Mouse (Mus musculus): Measurements from ENCODE around the gene Mdc1. TPM values are rescaled to one million over a fixed set of nuclear protein-coding genes. Genes with fewer than 3 reads are reported as not detected.

Mdc1 gene
- 12.7 TPM for polyA plus RNA-seq (2014; fragmentation: Illumina TruSeq; extraction: RNeasy Lipid Tissue Mini Kit (QIAGEN cat#74804); ENCODE audit: low read depth, low replicate concordance)

DNA sequence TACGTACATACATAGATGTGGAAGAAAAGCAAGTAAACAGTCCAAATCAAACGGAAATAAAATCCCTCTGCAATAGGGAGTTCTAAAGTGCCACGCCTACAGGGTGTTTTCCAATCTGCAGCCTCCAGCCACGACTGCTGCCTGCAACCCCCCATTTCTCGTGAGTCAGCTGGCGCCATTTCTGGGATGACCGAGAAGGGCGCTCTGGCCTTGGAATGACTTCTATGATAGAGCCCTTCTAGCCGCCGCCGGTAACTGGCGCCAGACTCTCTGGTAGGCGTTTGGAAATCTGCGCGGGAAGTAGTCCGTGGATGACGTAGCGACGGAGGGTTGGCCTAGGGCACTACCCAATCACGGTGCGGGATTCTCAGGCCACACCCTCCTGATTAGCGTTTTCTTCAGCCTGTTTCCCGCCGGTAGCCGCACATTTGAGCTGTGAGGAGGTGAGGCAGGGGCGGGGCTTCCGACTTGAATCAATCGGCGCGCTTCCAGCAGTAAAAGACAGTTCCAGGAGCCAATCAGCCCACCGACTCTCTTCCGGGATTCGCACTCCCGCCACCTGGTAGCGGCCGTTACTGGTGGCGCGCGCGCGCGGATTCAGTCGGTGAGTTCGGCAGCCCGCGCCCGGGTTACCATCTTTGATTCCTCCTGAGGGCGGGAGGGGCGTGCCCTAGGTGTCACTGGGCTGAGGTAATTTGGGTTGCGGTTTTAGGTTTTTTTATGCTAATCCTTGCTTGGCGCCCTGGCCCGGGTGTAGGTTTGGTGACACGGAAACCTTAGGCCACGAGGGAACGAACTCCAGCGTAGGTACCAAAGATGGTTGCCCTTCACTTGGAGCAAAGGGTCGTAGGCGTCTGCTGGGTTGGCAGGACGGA is at the start of gene Mdc1:
Mdc1 (plus strand) TSS at position 440 of the 875 bp plus-strand sequence.

DNA sequence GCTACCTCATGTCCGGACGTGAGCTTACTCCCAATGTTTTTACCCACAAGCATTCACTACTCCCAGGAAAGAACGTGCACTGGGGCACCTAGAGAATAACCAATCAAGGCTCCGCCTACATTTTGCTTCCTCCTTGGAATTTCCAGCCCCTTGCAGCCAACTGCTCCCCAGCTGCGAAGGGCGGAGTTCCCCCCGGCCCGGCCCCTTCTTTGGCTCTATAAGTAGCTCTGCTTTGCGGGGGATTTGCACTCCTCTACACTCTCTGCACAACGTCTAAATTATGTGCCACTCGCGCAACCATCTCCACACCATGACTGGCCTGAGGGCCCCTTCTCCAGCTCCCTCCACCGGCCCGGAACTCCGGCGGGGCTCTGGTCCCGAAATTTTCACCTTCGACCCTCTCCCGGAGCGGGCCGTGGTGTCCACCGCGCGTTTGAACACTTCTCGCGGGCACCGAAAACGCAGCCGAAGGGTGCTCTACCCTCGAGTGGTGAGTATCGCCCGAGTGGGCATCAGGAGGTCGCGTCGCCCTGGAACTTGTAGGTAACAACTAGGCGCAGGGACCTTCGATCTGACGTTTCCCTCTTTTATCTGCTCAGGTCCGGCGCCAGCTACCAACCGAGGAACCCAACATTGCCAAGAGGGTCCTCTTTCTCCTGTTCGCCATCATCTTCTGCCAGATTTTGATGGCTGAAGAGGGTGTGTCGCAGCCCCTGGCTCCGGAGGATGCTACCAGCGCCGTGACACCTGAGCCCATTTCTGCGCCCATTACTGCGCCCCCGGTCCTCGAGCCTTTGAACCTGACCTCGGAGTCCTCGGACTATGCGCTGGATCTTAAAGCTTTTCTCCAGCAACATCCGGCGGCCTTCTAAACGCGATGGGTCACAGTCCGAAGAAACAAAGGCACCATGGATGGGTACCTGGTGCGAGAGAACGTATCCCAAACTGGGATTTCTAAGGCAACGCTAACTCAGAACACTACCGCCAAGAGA is 19.6 kb upstream of the Mdc1 start, which contains the start of gene Ier3:
Ier3 (plus strand) TSS at position 246 of the 992 bp plus-strand sequence.

DNA sequence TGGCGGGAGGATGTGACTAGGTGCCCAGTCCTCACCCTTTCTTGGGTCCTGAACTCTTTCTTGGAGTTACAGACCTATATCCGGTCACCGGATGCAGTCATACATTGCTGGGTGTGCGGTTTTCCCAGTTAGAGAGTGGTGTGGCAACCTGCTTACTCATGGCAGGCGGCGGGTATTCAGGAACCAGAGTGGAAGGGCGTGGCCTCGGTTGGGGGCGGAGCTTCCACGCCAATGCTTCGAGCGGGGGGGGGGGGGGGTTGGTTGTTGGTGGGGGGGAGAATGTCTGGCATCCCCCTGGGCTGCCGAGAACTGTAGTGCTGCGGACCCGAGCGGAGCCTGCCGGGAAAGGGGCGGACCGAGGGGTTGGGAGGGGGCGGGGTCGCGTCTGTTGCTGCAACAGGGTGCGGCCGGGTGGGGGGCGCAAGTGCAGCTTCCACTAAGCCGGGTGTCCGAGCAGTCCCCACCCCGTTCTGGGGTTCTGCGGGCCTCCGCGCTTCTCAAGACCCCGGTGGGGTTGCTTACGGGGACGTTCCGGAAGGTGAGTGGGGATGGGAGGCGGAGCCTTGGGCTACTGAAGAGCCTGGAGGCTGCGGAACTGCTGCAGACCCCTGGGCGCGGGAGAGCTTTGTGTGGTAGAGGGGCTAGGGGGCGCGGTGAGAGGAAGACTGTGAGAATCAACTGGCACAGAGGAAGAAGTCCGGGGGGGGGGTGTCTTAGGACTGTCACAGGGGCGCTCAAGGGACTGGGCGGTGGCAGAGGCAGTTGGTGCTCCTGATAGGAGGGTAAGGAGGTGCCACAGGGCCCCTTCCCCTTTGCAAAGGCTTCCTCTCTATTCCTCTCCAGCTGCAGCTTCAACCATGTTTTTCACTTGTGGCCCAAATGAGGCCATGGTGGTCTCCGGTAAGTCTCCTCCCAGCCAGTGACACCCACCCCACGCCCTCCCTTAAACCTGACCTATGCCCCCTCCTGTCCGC is 18.1 kb upstream of the Mdc1 start, which contains the start of gene Flot1:
Flot1 (plus strand) TSS at position 267 of the 974 bp plus-strand sequence.

GRCm38 (mm10) chr17:35838122-35838544 is 3.2 kb upstream of the Mdc1 start, which contains the start of gene Tubb5:
TSS of gene Tubb5 (minus strand) at chr17:35838306.

DNA sequence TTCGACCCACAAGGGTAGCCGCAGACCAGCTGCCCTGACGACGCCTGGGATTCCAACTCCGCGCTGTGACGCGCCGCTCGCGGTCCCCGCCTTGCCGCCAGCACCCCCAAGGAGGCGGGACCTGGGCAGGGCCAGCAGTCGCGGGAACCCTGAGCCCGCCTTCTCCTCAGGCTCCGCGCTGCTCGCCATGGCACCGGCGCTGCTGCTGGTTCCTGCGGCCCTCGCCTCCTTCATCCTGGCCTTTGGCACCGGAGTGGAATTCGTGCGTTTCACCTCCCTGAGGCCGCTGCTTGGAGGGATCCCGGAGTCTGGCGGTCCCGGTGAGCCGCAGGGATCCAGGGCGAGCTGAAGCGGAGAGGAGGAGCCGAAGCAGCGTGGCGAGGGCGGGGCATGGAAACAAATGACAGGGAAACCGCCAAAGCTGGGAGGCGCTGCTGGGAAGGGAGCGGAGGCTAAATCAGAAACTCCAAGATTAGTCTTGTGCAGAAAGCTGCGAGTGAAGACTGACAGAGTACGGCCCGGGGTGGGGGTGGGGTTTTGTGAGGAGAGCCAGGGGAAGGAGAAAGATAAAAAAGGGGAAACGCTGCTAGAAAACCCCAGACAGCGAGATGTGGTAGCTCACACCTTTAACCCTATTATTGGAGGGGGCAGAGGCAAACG is 20.0 kb downstream of the Mdc1 start, which contains the start of gene Nrm:
Nrm (plus strand) TSS at position 121 of the 660 bp plus-strand sequence.

GRCm38 (mm10) chr17:35865481-35866280 is 24.4 kb downstream of the Mdc1 start, which contains the start of gene Ppp1r18:
TSS of gene Ppp1r18 (plus strand) at chr17:35865593.

DNA sequence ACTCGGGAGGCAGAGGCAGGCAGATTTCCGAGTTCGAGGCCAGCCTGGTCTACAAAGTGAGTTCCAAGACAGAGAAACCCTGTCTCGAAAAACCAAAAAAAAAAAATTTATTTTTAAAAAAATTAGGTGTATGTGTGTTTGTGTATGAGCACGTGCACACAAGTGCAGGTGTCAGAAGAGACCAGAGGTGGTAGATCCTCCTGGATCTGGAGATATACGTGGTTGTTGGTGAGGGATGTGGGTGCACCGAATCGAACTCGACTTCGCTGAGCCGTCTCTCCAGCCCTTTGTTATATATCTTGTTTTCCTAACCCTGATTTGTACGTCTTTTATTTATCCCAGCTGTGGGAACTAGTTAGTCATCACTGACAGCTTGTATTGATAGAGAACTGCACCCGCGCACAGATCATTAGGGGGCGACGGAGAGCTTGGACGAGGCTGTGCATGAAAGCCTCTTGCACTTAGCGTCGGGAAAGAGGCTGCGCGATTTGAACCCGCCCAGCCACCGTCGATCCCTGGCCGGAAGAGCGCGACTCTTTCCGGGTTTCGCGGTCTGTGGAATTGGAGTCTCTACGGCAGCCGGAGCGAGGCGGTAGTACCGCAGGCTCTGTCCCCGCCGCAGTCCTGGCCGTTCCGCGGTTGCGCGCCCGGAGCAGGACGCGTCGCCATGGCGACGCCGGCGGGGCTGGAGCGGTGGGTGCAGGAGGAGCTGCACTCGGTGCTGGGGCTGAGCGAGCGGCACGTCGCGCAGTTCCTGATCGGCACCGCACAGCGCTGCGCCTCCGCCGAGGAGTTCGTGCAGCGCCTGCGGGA is 38.1 kb downstream of the Mdc1 start, which contains the start of gene Dhx16:
Dhx16 (plus strand) TSS at position 575 of the 813 bp plus-strand sequence.

GRCm38 (mm10) chr17:35896781-35897643 is 55.7 kb downstream of the Mdc1 start, which contains the start of gene 2310061I04Rik:
TSS of gene 2310061I04Rik (minus strand) at chr17:35897431.

Other genes with a start within 250 kb of the Mdc1 start
- not detected for gene Sfta2, start 240.0 kb upstream of the Mdc1 start, polyA plus RNA-seq (2014; fragmentation: Illumina TruSeq; extraction: RNeasy Lipid Tissue Mini Kit (QIAGEN cat#74804); ENCODE audit: low read depth, low replicate concordance)
- not detected for gene Gm9573, start 214.9 kb upstream of the Mdc1 start, polyA plus RNA-seq (2014; fragmentation: Illumina TruSeq; extraction: RNeasy Lipid Tissue Mini Kit (QIAGEN cat#74804); ENCODE audit: low read depth, low replicate concordance)
- gene Mucl3, start 197.8 kb upstream of the Mdc1 start, polyA plus RNA-seq (2014; fragmentation: Illumina TruSeq; extraction: RNeasy Lipid Tissue Mini Kit (QIAGEN cat#74804); ENCODE audit: low read depth, low replicate concordance), result not detected
- 0.28 TPM for gene Vars2, start 173.9 kb upstream of the Mdc1 start, polyA plus RNA-seq (2014; fragmentation: Illumina TruSeq; extraction: RNeasy Lipid Tissue Mini Kit (QIAGEN cat#74804); ENCODE audit: low read depth, low replicate concordance)
- gene Gtf2h4, start 167.8 kb upstream of the Mdc1 start, polyA plus RNA-seq (2014; fragmentation: Illumina TruSeq; extraction: RNeasy Lipid Tissue Mini Kit (QIAGEN cat#74804); ENCODE audit: low read depth, low replicate concordance), result 2.5 TPM
- gene Ddr1, start 136.9 kb upstream of the Mdc1 start, polyA plus RNA-seq (2014; fragmentation: Illumina TruSeq; extraction: RNeasy Lipid Tissue Mini Kit (QIAGEN cat#74804); ENCODE audit: low read depth, low replicate concordance), result 7.5 TPM
- gene Ier3, start 19.8 kb upstream of the Mdc1 start, polyA plus RNA-seq (2014; fragmentation: Illumina TruSeq; extraction: RNeasy Lipid Tissue Mini Kit (QIAGEN cat#74804); ENCODE audit: low read depth, low replicate concordance), result 3.5 TPM
- gene Flot1, start 18.3 kb upstream of the Mdc1 start, polyA plus RNA-seq (2014; fragmentation: Illumina TruSeq; extraction: RNeasy Lipid Tissue Mini Kit (QIAGEN cat#74804); ENCODE audit: low read depth, low replicate concordance), result 8.4 TPM
- gene Tubb5, start 3.2 kb upstream of the Mdc1 start, polyA plus RNA-seq (2014; fragmentation: Illumina TruSeq; extraction: RNeasy Lipid Tissue Mini Kit (QIAGEN cat#74804); ENCODE audit: low read depth, low replicate concordance), result 32.5 TPM
- gene Nrm, start 19.8 kb downstream of the Mdc1 start, polyA plus RNA-seq (2014; fragmentation: Illumina TruSeq; extraction: RNeasy Lipid Tissue Mini Kit (QIAGEN cat#74804); ENCODE audit: low read depth, low replicate concordance), result 3.1 TPM
- gene Ppp1r18, start 24.1 kb downstream of the Mdc1 start, polyA plus RNA-seq (2014; fragmentation: Illumina TruSeq; extraction: RNeasy Lipid Tissue Mini Kit (QIAGEN cat#74804); ENCODE audit: low read depth, low replicate concordance), result 1.8 TPM
- 32.7 TPM for gene Dhx16, start 38.3 kb downstream of the Mdc1 start, polyA plus RNA-seq (2014; fragmentation: Illumina TruSeq; extraction: RNeasy Lipid Tissue Mini Kit (QIAGEN cat#74804); ENCODE audit: low read depth, low replicate concordance)
- 25.9 TPM for gene 2310061I04Rik, start 55.9 kb downstream of the Mdc1 start, polyA plus RNA-seq (2014; fragmentation: Illumina TruSeq; extraction: RNeasy Lipid Tissue Mini Kit (QIAGEN cat#74804); ENCODE audit: low read depth, low replicate concordance)
- 14.4 TPM for gene Atat1, start 68.6 kb downstream of the Mdc1 start, polyA plus RNA-seq (2014; fragmentation: Illumina TruSeq; extraction: RNeasy Lipid Tissue Mini Kit (QIAGEN cat#74804); ENCODE audit: low read depth, low replicate concordance)
- gene Mrps18b, start 74.9 kb downstream of the Mdc1 start, polyA plus RNA-seq (2014; fragmentation: Illumina TruSeq; extraction: RNeasy Lipid Tissue Mini Kit (QIAGEN cat#74804); ENCODE audit: low read depth, low replicate concordance), result 11.0 TPM
- 49.3 TPM for gene Ppp1r10, start 74.9 kb downstream of the Mdc1 start, polyA plus RNA-seq (2014; fragmentation: Illumina TruSeq; extraction: RNeasy Lipid Tissue Mini Kit (QIAGEN cat#74804); ENCODE audit: low read depth, low replicate concordance)
- gene Abcf1, start 128.2 kb downstream of the Mdc1 start, polyA plus RNA-seq (2014; fragmentation: Illumina TruSeq; extraction: RNeasy Lipid Tissue Mini Kit (QIAGEN cat#74804); ENCODE audit: low read depth, low replicate concordance), result 41.4 TPM
- 1.1 TPM for gene Gnl1, start 138.3 kb downstream of the Mdc1 start, polyA plus RNA-seq (2014; fragmentation: Illumina TruSeq; extraction: RNeasy Lipid Tissue Mini Kit (QIAGEN cat#74804); ENCODE audit: low read depth, low replicate concordance)
- gene Prr3, start 138.7 kb downstream of the Mdc1 start, polyA plus RNA-seq (2014; fragmentation: Illumina TruSeq; extraction: RNeasy Lipid Tissue Mini Kit (QIAGEN cat#74804); ENCODE audit: low read depth, low replicate concordance), result 3.3 TPM
- gene H2-T24, start 179.0 kb downstream of the Mdc1 start, polyA plus RNA-seq (2014; fragmentation: Illumina TruSeq; extraction: RNeasy Lipid Tissue Mini Kit (QIAGEN cat#74804); ENCODE audit: low read depth, low replicate concordance), result 4.8 TPM
- gene H2-T23, start 191.3 kb downstream of the Mdc1 start, polyA plus RNA-seq (2014; fragmentation: Illumina TruSeq; extraction: RNeasy Lipid Tissue Mini Kit (QIAGEN cat#74804); ENCODE audit: low read depth, low replicate concordance), result 10.6 TPM
- 14.1 TPM for gene H2-T22, start 201.2 kb downstream of the Mdc1 start, polyA plus RNA-seq (2014; fragmentation: Illumina TruSeq; extraction: RNeasy Lipid Tissue Mini Kit (QIAGEN cat#74804); ENCODE audit: low read depth, low replicate concordance)
- gene Gm6034, start 201.4 kb downstream of the Mdc1 start, polyA plus RNA-seq (2014; fragmentation: Illumina TruSeq; extraction: RNeasy Lipid Tissue Mini Kit (QIAGEN cat#74804); ENCODE audit: low read depth, low replicate concordance), result not detected
- not detected for gene Gm11127, start 216.9 kb downstream of the Mdc1 start, polyA plus RNA-seq (2014; fragmentation: Illumina TruSeq; extraction: RNeasy Lipid Tissue Mini Kit (QIAGEN cat#74804); ENCODE audit: low read depth, low replicate concordance)

Data from sigmoid colon, adult 10 weeks (tissue).